Mouse (Mus musculus) forebrain, embryonic 11.5 days (tissue): Measurements from ENCODE around the gene Nsrp1. TPM values are rescaled to one million over a fixed set of nuclear protein-coding genes. Genes with fewer than 3 reads are reported as not detected.
"Not testable (repeated sequence)": the region's sequence is repeated elsewhere in the genome, so short reads cannot be mapped to it uniquely, and the experiment has no call there.

Experiments
- ATAC-seq: fragments of 200-750 bp; cut with Nextera tagmentation; replicated peaks from 2 replicates; pipeline ENCODE4 v1.8.0; 2017; ENCODE audit warnings: moderate TSS enrichment; ENCODE audit not compliant: low FRiP score
- DNase-seq: peaks from one replicate; pipeline ENCODE4 v3.0.0-alpha.2; 2017; ENCODE audit warnings: low spot score
- H3K27ac ChIP-seq: fragments of 300-500 bp; sonication (generic); 2 replicates; pipeline ENCODE4 v1.5.1; 2014; ENCODE audit warnings: low read depth, low read length
- H3K27me3 ChIP-seq: fragments of 300-500 bp; sonication (generic); 2 replicates; pipeline ENCODE4 v1.6.1; 2014; ENCODE audit warnings: mild to moderate bottlenecking, low read length, mixed read lengths; ENCODE audit not compliant: control insufficient read depth, insufficient read depth
- H3K36me3 ChIP-seq: fragments of 300-500 bp; sonication (generic); 2 replicates; pipeline ENCODE4 v1.6.1; 2014; ENCODE audit warnings: mild to moderate bottlenecking, low read length, moderate library complexity, mixed read lengths; ENCODE audit not compliant: control insufficient read depth, insufficient read depth
- H3K4me1 ChIP-seq: fragments of 300-500 bp; sonication (generic); replicated peaks from 2 replicates; pipeline ENCODE4 v1.6.1; 2014; ENCODE audit warnings: low read length, mixed read lengths; ENCODE audit not compliant: control insufficient read depth, insufficient read depth
- H3K4me2 ChIP-seq: fragments of 300-500 bp; sonication (generic); 2 replicates; pipeline ENCODE4 v1.6.1; 2014; ENCODE audit warnings: low read depth, mild to moderate bottlenecking, low read length, moderate library complexity, mixed read lengths; ENCODE audit not compliant: severe bottlenecking
- H3K4me3 ChIP-seq: fragments of 300-500 bp; sonication (generic); 2 replicates; pipeline ENCODE4 v1.5.1; 2014; ENCODE audit warnings: low read depth, low read length
- H3K9ac ChIP-seq: fragments of 300-500 bp; sonication (generic); 2 replicates; pipeline ENCODE4 v1.6.1; 2014; ENCODE audit warnings: low read length
- H3K9me3 ChIP-seq: fragments of 300-500 bp; sonication (generic); 2 replicates; pipeline ENCODE4 v1.6.1; 2016; ENCODE audit warnings: low read length, mixed read lengths; ENCODE audit not compliant: control insufficient read depth
- WGBS: fragments of 180-500 bp; shearing (Covaris S2); extraction: QIAGEN DNeasy Blood & Tissue Kit; methylation state at CpG from one replicate; pipeline ENCODE4 v1.1.7; 2014; 5-methylcytosine and 5-hydroxymethylcytosine counted together
- polyA plus RNA-seq: library from polyadenylated mRNA; unstranded; fragments of >200 nt; fragmentation: Nextera tagmentation; extraction: Ambion mirVana; gene quantifications from 2 replicates; pipeline ENCODE4 v1.2.1, GENCODE M21; 2014

The Nsrp1 gene
- polyA plus RNA-seq = 60.4 and 67.6 TPM in 2 replicates

GRCm38 (mm10) chr11:77078273-77079134, at the start of gene Nsrp1:
Gene Nsrp1, minus strand, starts transcription at chr11:77078435.
- Histone ChIP-seq H3K4me2 (peak within 1 kb of the TSS; percentile 91), H3K9me3 (no peaks in the 10 kb centered on the region), H3K27me3 (no peaks in the 10 kb centered on the region), H3K9ac (peak within 1 kb of the TSS; percentile 73), H3K4me1 (no peaks in the 10 kb centered on the region), H3K4me3 (peak within 1 kb of the TSS; percentile 93), H3K36me3 (no peaks in the 10 kb centered on the region; the same call in 1 of the 2 replicates), H3K27ac (peak within 1 kb of the TSS; percentile 68)
- DNase-seq (peak; percentile 95), ATAC-seq (peak; percentile 98)
- WGBS = 4% methylated on average over 48 of the region's 48 CpGs

GRCm38 (mm10) chr11:77111141-77111540, 32.9 kb upstream of the Nsrp1 start:
- H3K27ac ChIP-seq = no peak overlapping the region

GRCm38 (mm10) chr11:77108442-77108841, 30.2 kb upstream of the Nsrp1 start:
- no peak overlapping the region for H3K9ac ChIP-seq
- no peak overlapping the region for H3K27ac ChIP-seq
- H3K4me2 ChIP-seq = no peak overlapping the region
- no peaks in the 10 kb centered on the region for H3K9me3 ChIP-seq
- H3K36me3 ChIP-seq = no peaks in the 10 kb centered on the region
- WGBS = 83% methylated on average over 6 of the region's 6 CpGs
- ATAC-seq (no peak), DNase-seq (no peak)
- no peaks in the 10 kb centered on the region for H3K4me1 ChIP-seq
- H3K27me3 ChIP-seq = no peaks in the 10 kb centered on the region
- H3K4me3 ChIP-seq = no peak overlapping the region

More at GRCm38 (mm10) chr11:77111141-77111540, 32.9 kb upstream of the Nsrp1 start:
- Histone ChIP-seq H3K36me3 (no peaks in the 10 kb centered on the region), H3K27me3 (no peaks in the 10 kb centered on the region), H3K4me2 (no peak overlapping the region), H3K9ac (no peak overlapping the region), H3K9me3 (no peaks in the 10 kb centered on the region), H3K4me3 (no peak overlapping the region), H3K4me1 (no peaks in the 10 kb centered on the region)
- DNase-seq (no peak), ATAC-seq (no peak)
- WGBS = 90% methylated on average over 6 of the region's 6 CpGs

GRCm38 (mm10) chr11:77107872-77108271, 29.6 kb upstream of the Nsrp1 start:
- WGBS = 79% methylated on average over 12 of the region's 12 CpGs
- not testable (repeated sequence) for ATAC-seq, H3K4me3 ChIP-seq, H3K4me1 ChIP-seq, H3K27me3 ChIP-seq, H3K9ac ChIP-seq, H3K36me3 ChIP-seq, DNase-seq, H3K4me2 ChIP-seq, H3K27ac ChIP-seq, H3K9me3 ChIP-seq

GRCm38 (mm10) chr11:77106961-77107360, 28.7 kb upstream of the Nsrp1 start:
- no peaks in the 10 kb centered on the region for H3K9me3 ChIP-seq
- no peaks in the 10 kb centered on the region for H3K4me1 ChIP-seq
- no peaks in the 10 kb centered on the region for H3K36me3 ChIP-seq
- no peak overlapping the region for H3K9ac ChIP-seq
- H3K27ac ChIP-seq = no peak overlapping the region
- 94% methylated on average over 6 of the region's 6 CpGs for WGBS
- H3K4me3 ChIP-seq = no peak overlapping the region
- H3K27me3 ChIP-seq = no peaks in the 10 kb centered on the region
- ATAC-seq (no peak), DNase-seq (no peak)
- no peak overlapping the region for H3K4me2 ChIP-seq

GRCm38 (mm10) chr11:77100137-77100937, 22.1 kb upstream of the Nsrp1 start:
- no peaks in the 10 kb centered on the region for H3K36me3 ChIP-seq
- no peak overlapping the region for H3K4me2 ChIP-seq
- H3K9me3 ChIP-seq = no peaks in the 10 kb centered on the region
- no peak overlapping the region for H3K27ac ChIP-seq
- no peak overlapping the region for H3K4me3 ChIP-seq
- DNase-seq (peak; percentile 85), ATAC-seq (no peak)
- H3K27me3 ChIP-seq = no peaks in the 10 kb centered on the region; the same call in 1 of the 2 replicates
- H3K4me1 ChIP-seq = no peaks in the 10 kb centered on the region
- no peak overlapping the region for H3K9ac ChIP-seq
- WGBS = 14% methylated on average over 10 of the region's 10 CpGs

- Histone ChIP-seq H3K36me3 (no peaks in the 10 kb centered on the region), H3K4me1 (no peaks in the 10 kb centered on the region), H3K9ac (no peak overlapping the region), H3K27ac (no peak overlapping the region), H3K4me3 (no peak overlapping the region), H3K9me3 (no peaks in the 10 kb centered on the region), H3K4me2 (no peak overlapping the region), H3K27me3 (no peaks in the 10 kb centered on the region; the same call in 1 of the 2 replicates)
- 83% methylated on average over 19 of the region's 19 CpGs for WGBS
- ATAC-seq (no peak), DNase-seq (no peak)
Observed at GRCm38 (mm10) chr11:77098332-77098972, 20.2 kb upstream of the Nsrp1 start.

- Histone ChIP-seq H3K4me2 (no peak overlapping the region), H3K9me3 (no peaks in the 10 kb centered on the region), H3K4me1 (no peaks in the 10 kb centered on the region), H3K4me3 (no peak overlapping the region), H3K27ac (no peak overlapping the region), H3K36me3 (no peaks in the 10 kb centered on the region), H3K27me3 (no peaks in the 10 kb centered on the region; the same call in 1 of the 2 replicates), H3K9ac (no peak overlapping the region)
- 82% methylated on average over 7 of the region's 7 CpGs for WGBS
- DNase-seq (no peak), ATAC-seq (no peak)
Observed at GRCm38 (mm10) chr11:77096991-77097390, 18.8 kb upstream of the Nsrp1 start.
